Mouse (Mus musculus) forelimb bud, embryonic 11.5 days (tissue): ENCODE data around the gene Tirap.
A peak's percentile ranks its signal among the peaks of the same experiment; 100 is the strongest.
"Not testable (repeated sequence)": the region's sequence is repeated elsewhere in the genome, so short reads cannot be mapped to it uniquely, and the experiment has no call there.

Experiments used
- DNase-seq: peaks from one replicate; pipeline ENCODE4 v3.0.0-alpha.2; 2012; ENCODE audit warnings: low read depth, low spot score

Tirap gene

GRCm38 (mm10) chr9:35147261-35147660 is 52.8 kb downstream of the Tirap start:
- DNase-seq, result not testable (repeated sequence)

- no peak for DNase-seq
Observed at GRCm38 (mm10) chr9:35145829-35146228, 54.3 kb downstream of the Tirap start.

GRCm38 (mm10) chr9:35145118-35145517 is 55.0 kb downstream of the Tirap start:
- no peak for DNase-seq

- no peak for DNase-seq
Observed at GRCm38 (mm10) chr9:35142221-35142620, 57.9 kb downstream of the Tirap start.

GRCm38 (mm10) chr9:35139231-35139744 is 60.8 kb downstream of the Tirap start:
- no peak for DNase-seq

- DNase-seq, result peak; percentile 8
Observed at GRCm38 (mm10) chr9:35138029-35138428, 62.1 kb downstream of the Tirap start.

- no peak for DNase-seq
Observed at GRCm38 (mm10) chr9:35135575-35135974, 64.5 kb downstream of the Tirap start.
